Mouse (Mus musculus) left cerebral cortex, adult 2 months (tissue): Measurements from ENCODE around the gene Aqp1. TPM values are rescaled to one million over a fixed set of nuclear protein-coding genes. Genes with fewer than 3 reads are reported as not detected.
A peak's percentile ranks its signal among the peaks of the same experiment; 100 is the strongest.

Experiments
- DNase-seq, 2 experiments: peaks; one replicate each; pipeline ENCODE4 v3.0.0; 2021 to 2022; ENCODE audit warnings: low spot score in 2 of 2, mixed read lengths in 1 of 2; ENCODE audit errors: extremely low spot score in 1 of 2
- H3K27ac ChIP-seq: fragments of 200-600 bp; 2 replicates; pipeline ENCODE4 v1.8.1; 2022
- H3K4me3 ChIP-seq: fragments of 200-600 bp; 2 replicates; pipeline ENCODE4 v1.8.1; 2022
- CTCF ChIP-seq: fragments of 200-600 bp; IDR thresholded peaks from 2 replicates; pipeline ENCODE4 v1.8.1; 2022; ENCODE audit warnings: antibody characterized with exemption, mild to moderate bottlenecking, moderate library complexity
- intact Hi-C: fragments of 180-260 bp; cut with DNase I; formaldehyde crosslinking; loops from one replicate; pipeline ENCODE4 v1.15.1; 2025
- long read RNA-seq, 2 experiments: library from polyadenylated mRNA; stranded (forward); transcript quantifications; one replicate each; pipeline ENCODE4 v2.0.0; 2021; ENCODE audit warnings: borderline mapping rate in 2 of 2
- total RNA-seq, 2 experiments: library from RNA; stranded (reverse); gene quantifications; 2 replicates each; pipeline ENCODE4 v1.2.3; 2021

Gene Aqp1
- total RNA-seq: under 1 TPM; 0.47 to 0.75 TPM
- long read RNA-seq, experiment 1, partial matches to known transcripts: 0 of 1 reads
- long read RNA-seq, experiment 1, other reads (novel, unspliced or antisense): 0 of 1 reads
- long read RNA-seq, experiment 2: 0 reads

- TF ChIP-seq CTCF: no peak
- no peak for DNase-seq
- H3K4me3 ChIP-seq: no peak within 1 kb of the TSS
- H3K27ac ChIP-seq: no peak within 1 kb of the TSS
- intact Hi-C loops: no loop called here
Observed at GRCm38 (mm10) chr6:55335989-55336514, at the start of gene Aqp1. TSS of gene Aqp1 (plus strand) at chr6:55336432.

GRCm38 (mm10) chr6:55288007-55288602 lies 48.1 kb upstream of the Aqp1 start:
- intact Hi-C loops: no loop called here
- Histone ChIP-seq H3K27ac (no peak overlapping the region), H3K4me3 (no peak overlapping the region)
- TF ChIP-seq CTCF: no peak
- no peak for DNase-seq

- Histone ChIP-seq H3K4me3 (no peak overlapping the region), H3K27ac (no peak overlapping the region)
- intact Hi-C loops: no loop called here
- TF ChIP-seq CTCF: no peak
- no peak for DNase-seq
Observed at GRCm38 (mm10) chr6:55294549-55295131, 41.6 kb upstream of the Aqp1 start.

- Histone ChIP-seq H3K4me3 (no peak overlapping the region), H3K27ac (no peak overlapping the region)
- no peak for DNase-seq
- intact Hi-C loops: no loop called here
- no peak for TF ChIP-seq CTCF
Observed at GRCm38 (mm10) chr6:55295325-55295724, 40.9 kb upstream of the Aqp1 start.

- Histone ChIP-seq H3K4me3 (no peak overlapping the region), H3K27ac (no peak overlapping the region)
- TF ChIP-seq CTCF: no peak
- intact Hi-C loops: no loop called here
- DNase-seq: no peak
Observed at GRCm38 (mm10) chr6:55299482-55299881, 36.8 kb upstream of the Aqp1 start.

GRCm38 (mm10) chr6:55299917-55300316 lies 36.3 kb upstream of the Aqp1 start:
- no peak overlapping the region for H3K4me3 ChIP-seq
- no peak for DNase-seq
- no peak for TF ChIP-seq CTCF
- no peak overlapping the region for H3K27ac ChIP-seq
- intact Hi-C loops: no loop called here

GRCm38 (mm10) chr6:55300704-55301103 lies 35.5 kb upstream of the Aqp1 start:
- intact Hi-C loops: no loop called here
- no peak for TF ChIP-seq CTCF
- Histone ChIP-seq H3K4me3 (no peak overlapping the region), H3K27ac (no peak overlapping the region)
- no peak for DNase-seq

- Histone ChIP-seq H3K27ac (no peak overlapping the region), H3K4me3 (no peak overlapping the region)
- no peak for TF ChIP-seq CTCF
- intact Hi-C loops: no loop called here
- DNase-seq: no peak
Observed at GRCm38 (mm10) chr6:55310179-55310578, 26.1 kb upstream of the Aqp1 start.

- no peak overlapping the region for H3K27ac ChIP-seq
- no peak for TF ChIP-seq CTCF
- no peak overlapping the region for H3K4me3 ChIP-seq
- intact Hi-C loops: no loop called here
- DNase-seq: no peak
Observed at GRCm38 (mm10) chr6:55311962-55312361, 24.3 kb upstream of the Aqp1 start.

- Histone ChIP-seq H3K4me3 (no peak overlapping the region), H3K27ac (no peak overlapping the region)
- DNase-seq: no peak
- intact Hi-C loops: no loop called here
- TF ChIP-seq CTCF: no peak
Observed at GRCm38 (mm10) chr6:55313893-55314292, 22.3 kb upstream of the Aqp1 start.

- TF ChIP-seq CTCF: no peak
- DNase-seq: peak; percentile 32 to 49
- Histone ChIP-seq H3K4me3 (no peak overlapping the region), H3K27ac (no peak overlapping the region)
- intact Hi-C loops: no loop called here
Observed at GRCm38 (mm10) chr6:55314628-55315027, 21.6 kb upstream of the Aqp1 start.

GRCm38 (mm10) chr6:55318597-55318996 lies 17.6 kb upstream of the Aqp1 start:
- intact Hi-C loops: no loop called here
- TF ChIP-seq CTCF: no peak
- Histone ChIP-seq H3K4me3 (no peak overlapping the region), H3K27ac (no peak overlapping the region)
- DNase-seq: no peak
